Mouse (Mus musculus) liver, postnatal 0 days (tissue): ENCODE data around the gene Mag. TPM values are rescaled to one million over a fixed set of nuclear protein-coding genes. Genes with fewer than 3 reads are reported as not detected.
"Not testable (repeated sequence)": the region's sequence is repeated elsewhere in the genome, so short reads cannot be mapped to it uniquely, and the experiment has no call there.

Source experiments
- ATAC-seq: fragments of 200-750 bp; cut with Nextera tagmentation; 2 replicates; pipeline ENCODE4 v1.8.0; 2017; ENCODE audit warnings: mild to moderate bottlenecking, moderate library complexity
- DNase-seq: peaks from one replicate; pipeline ENCODE4 v3.0.0-alpha.2; 2016
- H3K27ac ChIP-seq: fragments of 300-500 bp; sonication (generic); 2 replicates; pipeline ENCODE4 v1.5.1; 2014; ENCODE audit warnings: antibody characterized with exemption, moderate library complexity, mild to moderate bottlenecking, low read depth
- H3K27me3 ChIP-seq: fragments of 300-500 bp; sonication (generic); 2 replicates; pipeline ENCODE4 v1.6.1; 2014; ENCODE audit warnings: low read length, control low read depth, mixed read lengths; ENCODE audit not compliant: insufficient read depth
- H3K36me3 ChIP-seq: fragments of 300-500 bp; sonication (generic); replicated peaks from 2 replicates; pipeline ENCODE4 v1.6.1; 2014; ENCODE audit warnings: mild to moderate bottlenecking, control low read depth, low read length, moderate library complexity, mixed read lengths; ENCODE audit not compliant: insufficient read depth
- H3K4me1 ChIP-seq: fragments of 300-500 bp; sonication (generic); 2 replicates; pipeline ENCODE4 v1.6.1; 2014; ENCODE audit warnings: antibody characterized with exemption, mild to moderate bottlenecking, control low read depth; ENCODE audit not compliant: insufficient read depth
- H3K4me2 ChIP-seq: fragments of 300-500 bp; sonication (generic); 2 replicates; pipeline ENCODE4 v1.6.1; 2014; ENCODE audit warnings: low read depth, mild to moderate bottlenecking, low read length, moderate library complexity, mixed read lengths
- H3K4me3 ChIP-seq: fragments of 300-500 bp; sonication (generic); 2 replicates; pipeline ENCODE4 v1.5.1; 2014; ENCODE audit warnings: low read depth, low read length
- H3K9ac ChIP-seq: fragments of 300-500 bp; sonication (generic); replicated peaks from 2 replicates; pipeline ENCODE4 v1.6.1; 2014; ENCODE audit warnings: mild to moderate bottlenecking, moderate library complexity
- H3K9me3 ChIP-seq: fragments of 300-500 bp; sonication (generic); 2 replicates; pipeline ENCODE4 v1.6.1; 2016; ENCODE audit warnings: mild to moderate bottlenecking, control low read depth, low read length, mixed read lengths
- CTCF ChIP-seq: sonication (generic); IDR thresholded peaks from 2 replicates; pipeline ENCODE4 v1.5.1; 2016; ENCODE audit warnings: antibody characterized with exemption, low read depth
- EP300 ChIP-seq: IDR thresholded peaks from 2 replicates; pipeline ENCODE4 v1.6.1; 2016; ENCODE audit warnings: antibody characterized with exemption, low read depth, mild to moderate bottlenecking
- WGBS: fragments of 180-500 bp; shearing (Covaris S2); extraction: QIAGEN DNeasy Blood & Tissue Kit; methylation state at CpG from one replicate; pipeline ENCODE4 v1.1.7; 2014; ENCODE audit not compliant: insufficient replicate concordance; 5-methylcytosine and 5-hydroxymethylcytosine counted together
- polyA plus RNA-seq: library from polyadenylated mRNA; unstranded; fragments of >200 nt; fragmentation: Nextera tagmentation; extraction: Ambion mirVana; gene quantifications from 2 replicates; pipeline ENCODE4 v1.2.1, GENCODE M21; 2015

Mag gene
- polyA plus RNA-seq, 1 experiment from 2014 or later: 0.47 TPM

DNA sequence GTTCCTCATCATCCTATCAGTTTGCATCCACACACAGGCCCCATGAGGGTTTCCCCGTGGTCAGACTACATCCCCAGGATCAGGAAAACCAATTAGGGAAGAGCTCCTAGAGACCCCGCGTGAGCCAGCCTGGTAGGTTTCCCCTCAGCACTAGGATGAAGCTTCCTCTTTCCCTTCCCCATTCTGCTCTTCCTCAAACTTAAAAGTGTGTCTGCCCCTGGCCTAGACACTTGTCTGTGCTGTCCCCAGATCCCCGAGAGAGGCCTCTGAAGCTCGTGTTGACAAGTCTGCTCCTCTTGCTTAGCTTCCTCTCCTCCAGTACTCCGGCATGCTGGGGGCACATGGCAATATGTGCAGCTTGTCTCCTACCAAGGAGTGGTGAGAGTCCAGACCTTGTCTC is 38.8 kb upstream of the Mag start:
- peaks cover 48% of the 10 kb centered on the region for H3K36me3 ChIP-seq
- DNase-seq: no peak
- H3K27me3 ChIP-seq: no peaks in the 10 kb centered on the region
- no peak overlapping the region for H3K4me2 ChIP-seq
- H3K27ac ChIP-seq: peak overlapping the region; percentile 99
- ATAC-seq: no peak
- 53% methylated on average over 6 of the region's 6 CpGs for WGBS
- H3K4me1 ChIP-seq: peaks cover 33% of the 10 kb centered on the region
- no peak overlapping the region for H3K4me3 ChIP-seq
- H3K9ac ChIP-seq: peak overlapping the region; percentile 26; the same call in 1 of the 2 replicates
- no peak for TF ChIP-seq CTCF
- no peak for TF ChIP-seq EP300
- no peaks in the 10 kb centered on the region for H3K9me3 ChIP-seq

DNA sequence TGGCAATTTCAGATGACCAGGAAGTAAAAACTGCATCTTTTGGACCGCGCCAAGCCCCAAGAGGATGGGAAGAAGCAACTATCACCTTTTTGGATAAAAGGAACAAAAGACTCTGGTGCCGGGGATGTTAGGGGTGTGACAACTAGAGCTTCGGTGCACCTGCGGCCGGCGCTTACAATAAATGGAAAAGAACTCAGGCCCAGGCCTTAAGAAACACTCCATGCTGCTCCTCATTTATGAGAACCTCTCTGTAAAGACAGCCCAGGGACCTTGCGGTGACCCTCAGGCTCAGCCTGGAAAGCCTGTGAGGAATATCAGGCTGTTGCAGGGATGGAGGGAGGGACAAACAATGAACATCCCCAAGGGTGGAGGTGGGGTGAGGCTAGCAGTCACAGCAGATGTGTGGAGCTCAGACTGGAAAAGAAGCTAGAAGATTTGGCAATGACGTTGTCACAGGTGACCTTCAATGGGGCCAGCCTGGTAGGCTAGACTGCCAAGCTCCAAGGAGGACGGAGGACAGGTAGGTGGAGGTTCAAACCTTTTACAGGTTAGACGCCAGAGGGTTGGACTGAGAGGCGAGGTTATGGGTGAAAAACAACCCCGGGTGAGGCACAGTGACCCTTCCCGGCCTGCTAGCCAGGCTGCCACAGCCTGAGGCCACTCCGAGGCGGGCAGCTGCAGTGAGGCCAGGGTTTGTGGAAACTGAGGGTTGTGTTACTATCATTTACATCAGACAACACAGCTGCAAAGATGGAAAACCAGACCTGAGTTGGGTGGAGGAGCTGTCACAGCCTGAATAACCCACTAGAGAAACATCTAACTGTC is 38.0 kb upstream of the Mag start:
- TF ChIP-seq EP300 (no peak), CTCF (no peak)
- H3K36me3 ChIP-seq: peaks cover 48% of the 10 kb centered on the region
- H3K4me3 ChIP-seq: no peak overlapping the region
- peaks cover 26% of the 10 kb centered on the region for H3K4me1 ChIP-seq
- peak overlapping the region; percentile 5; the same call in 1 of the 2 replicates for H3K9ac ChIP-seq
- no peak overlapping the region; the same call in 1 of the 2 replicates for H3K27ac ChIP-seq
- H3K4me2 ChIP-seq: no peak overlapping the region
- DNase-seq (peak; percentile 11), ATAC-seq (no peak)
- 89% methylated on average over 16 of the region's 16 CpGs for WGBS
- H3K27me3 ChIP-seq: no peaks in the 10 kb centered on the region
- H3K9me3 ChIP-seq: no peaks in the 10 kb centered on the region

DNA sequence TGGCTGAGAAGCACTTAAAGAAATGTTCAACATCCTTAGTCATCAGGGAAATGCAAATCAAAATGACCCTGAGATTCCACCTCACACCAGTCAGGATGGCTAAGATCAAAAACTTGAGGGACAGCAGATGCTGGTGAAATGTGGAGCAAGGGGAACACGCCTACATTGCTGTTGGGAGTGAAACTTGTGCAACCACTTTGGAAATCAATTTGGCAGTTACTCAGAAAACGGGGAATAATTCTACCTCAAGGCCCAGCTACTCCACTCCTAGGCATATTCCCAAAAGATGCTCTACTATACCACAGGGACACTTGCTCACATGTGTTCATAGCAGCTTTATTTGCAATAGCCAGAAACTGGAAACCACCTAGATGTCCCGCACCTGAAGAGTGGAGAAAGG is 35.2 kb upstream of the Mag start:
- peaks cover 46% of the 10 kb centered on the region for H3K36me3 ChIP-seq
- not testable (repeated sequence) for ATAC-seq, H3K9ac ChIP-seq, H3K4me3 ChIP-seq, H3K27me3 ChIP-seq, H3K4me2 ChIP-seq, DNase-seq, H3K27ac ChIP-seq, H3K9me3 ChIP-seq
- 73% methylated on average over 3 of the region's 3 CpGs for WGBS
- peaks cover 18% of the 10 kb centered on the region for H3K4me1 ChIP-seq

DNA sequence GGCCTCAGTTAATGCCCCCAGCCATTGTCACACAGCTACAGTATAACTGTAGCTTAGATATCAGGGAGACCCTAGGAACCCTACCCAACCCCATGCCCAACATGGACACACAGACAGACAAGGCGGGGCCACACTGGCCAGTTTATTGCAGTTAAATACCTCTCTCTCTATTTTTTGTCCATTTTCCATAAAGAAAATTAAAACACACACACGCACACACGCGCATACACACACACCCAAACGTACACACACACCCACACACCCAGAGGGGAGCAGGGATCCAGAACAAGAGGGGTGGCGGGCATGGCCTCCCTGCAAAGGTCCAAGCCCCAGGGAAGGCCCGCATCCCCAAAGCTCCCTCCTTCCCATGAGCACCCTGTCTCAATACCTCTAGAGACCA is 31.2 kb upstream of the Mag start:
- no peak overlapping the region for H3K4me3 ChIP-seq
- H3K9me3 ChIP-seq: no peaks in the 10 kb centered on the region
- H3K4me1 ChIP-seq: no peaks in the 10 kb centered on the region
- peaks cover 10% of the 10 kb centered on the region; the same call in 1 of the 2 replicates for H3K36me3 ChIP-seq
- ATAC-seq (no peak), DNase-seq (no peak)
- TF ChIP-seq CTCF (no peak), EP300 (no peak)
- H3K9ac ChIP-seq: no peak overlapping the region
- WGBS: 88% methylated on average over 7 of the region's 7 CpGs
- no peaks in the 10 kb centered on the region for H3K27me3 ChIP-seq
- H3K4me2 ChIP-seq: no peak overlapping the region
- peak overlapping the region; percentile 18; the same call in 1 of the 2 replicates for H3K27ac ChIP-seq

DNA sequence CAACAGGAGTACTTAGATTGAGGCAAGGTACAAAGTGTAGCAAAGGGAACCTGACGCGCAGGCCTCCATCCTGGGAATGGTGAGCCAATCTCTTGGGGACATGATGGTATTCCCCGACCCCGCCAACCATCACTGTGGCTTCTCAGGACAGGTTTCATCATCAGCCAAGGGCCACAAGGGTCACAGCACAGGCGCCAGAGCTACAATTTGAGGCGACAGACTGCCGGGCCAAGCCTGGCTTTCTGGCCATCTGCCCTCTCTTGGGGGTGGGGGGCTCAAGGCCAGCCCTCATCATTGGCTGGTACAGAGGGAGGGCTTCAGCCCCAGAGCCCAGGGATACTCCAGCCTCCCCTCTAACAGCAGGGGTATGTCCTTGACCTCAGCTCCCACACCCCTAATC is 30.8 kb upstream of the Mag start:
- TF ChIP-seq EP300: peak; percentile 34; the same call in 1 of the 2 replicates
- H3K4me3 ChIP-seq, H3K36me3 ChIP-seq, H3K9ac ChIP-seq, H3K4me1 ChIP-seq, H3K4me2 ChIP-seq, H3K27me3 ChIP-seq, H3K9me3 ChIP-seq: not testable (repeated sequence)
- DNase-seq (peak; percentile 63), ATAC-seq (peak; percentile 65)
- peak overlapping the region; percentile 18; the same call in 1 of the 2 replicates for H3K27ac ChIP-seq
- 70% methylated on average over 7 of the region's 7 CpGs for WGBS

DNA sequence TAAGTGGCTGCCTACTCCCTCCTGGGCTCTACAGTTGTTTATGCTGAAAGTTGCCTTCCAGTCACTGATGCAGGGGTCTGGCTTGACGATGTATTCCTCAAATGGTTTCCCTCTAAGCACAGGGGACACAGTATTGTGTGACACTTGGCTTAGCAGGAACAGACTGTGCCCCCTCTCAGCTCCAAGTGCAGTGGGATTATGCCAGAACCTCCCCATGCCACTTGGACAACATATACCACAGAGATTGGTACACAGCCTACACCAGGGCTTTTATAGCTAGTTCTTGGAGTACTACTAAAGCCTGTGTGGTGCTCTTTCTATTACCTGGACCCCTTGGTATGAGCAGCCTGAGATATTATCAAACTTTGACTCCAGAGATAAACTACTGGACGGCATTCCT is 30.0 kb upstream of the Mag start:
- not testable (repeated sequence) for H3K9me3 ChIP-seq, H3K4me2 ChIP-seq, H3K9ac ChIP-seq, H3K36me3 ChIP-seq, H3K4me1 ChIP-seq, H3K27ac ChIP-seq, H3K27me3 ChIP-seq, DNase-seq, H3K4me3 ChIP-seq, ATAC-seq
- 55% methylated on average over 2 of the region's 2 CpGs for WGBS
